Mouse (Mus musculus) liver, embryonic 14.5 days (tissue): ENCODE results near the gene Hdac11.

Source experiments
- CTCF ChIP-seq: IDR thresholded peaks from 2 replicates; pipeline ENCODE4 v1.5.1; 2016; ENCODE audit warnings: antibody characterized with exemption, low read depth, control low read depth
- EP300 ChIP-seq: IDR thresholded peaks from 2 replicates; pipeline ENCODE4 v1.6.1; 2016; ENCODE audit warnings: antibody characterized with exemption, low read depth

- TF ChIP-seq CTCF (no peak), EP300 (no peak)
Measured at GRCm38 (mm10) chr6:91213287-91214218, 57.1 kb downstream of the Hdac11 start.
